Mouse (Mus musculus): ENCODE results near the gene Sgca.

GRCm38 (mm10) chr11:94938296-94938695 is 37.8 kb downstream of the Sgca start:
- no peak for TF ChIP-seq CTCF (IDR thresholded peaks at IDR 0.05; ENCODE audit: borderline replicate concordance, insufficient read depth, low read depth, low read length)
- no peak for TF ChIP-seq POLR2A (IDR thresholded peaks at IDR 0.05; ENCODE audit: borderline replicate concordance, insufficient read depth, low read length)

Data from cerebellum, adult 2 months (tissue).